Mouse (Mus musculus): ENCODE results near the gene Atg3. TPM values are rescaled to one million over a fixed set of nuclear protein-coding genes. Genes with fewer than 3 reads are reported as not detected.

Gene Atg3
- total and polyA plus RNA-seq, 3 experiments: 25.8 to 39.8 TPM; not detected in 1

DNA sequence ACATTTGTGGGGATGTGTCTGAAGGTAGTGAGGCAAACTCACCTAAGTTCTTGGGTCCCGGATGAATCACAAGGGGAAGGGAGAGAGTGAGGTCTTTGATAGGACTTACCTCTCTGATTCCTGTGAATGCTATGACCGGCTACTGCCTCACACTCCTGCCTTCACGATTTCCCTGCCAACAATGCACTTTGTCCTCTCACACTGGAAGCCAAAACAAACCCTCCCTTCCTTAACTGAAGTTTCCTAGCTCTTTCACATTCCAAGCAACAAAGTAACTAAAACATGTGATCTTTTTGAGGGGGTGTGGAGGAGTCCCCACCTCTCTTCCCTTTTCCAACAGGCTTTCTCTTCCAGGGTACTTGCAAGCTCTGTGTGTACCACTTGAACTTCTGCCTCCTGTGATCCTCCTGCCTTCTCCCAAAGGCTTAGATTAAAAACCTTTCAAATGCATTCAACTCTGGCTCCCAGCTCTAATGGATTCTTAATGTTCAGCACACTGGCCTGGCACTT, 3.8 kb upstream of the Atg3 start:
- Histone ChIP-seq H3K36me3 (ENCODE audit: control insufficient read depth in 1 of 2, insufficient read depth in 2 of 2, low read length in 2 of 2) (peaks cover 0 to 8% of the 10 kb centered on the region in 2 experiments; a peak in 2 of 4 replicates), H3K79me2 (ENCODE audit: control insufficient read depth, insufficient read depth, low read length, poor library complexity) (peaks cover 15% of the 10 kb centered on the region), H3K4me1 (ENCODE audit: control insufficient read depth in 1 of 2, insufficient read depth in 2 of 2, low read length in 2 of 2) (peaks cover 0 to 9% of the 10 kb centered on the region in 2 experiments; a peak in 2 of 4 replicates), H3K9me3 (replicated peaks; ENCODE audit: insufficient read depth, low read length) (no peaks in the 10 kb centered on the region), H3K9ac (ENCODE audit: control insufficient read depth, low read depth, low read length, poor library complexity, severe bottlenecking) (no peak overlapping the region), H3K27ac (ENCODE audit: control insufficient read depth, low read depth, low read length) (no peak overlapping the region), H3K27me3 (ENCODE audit: control insufficient read depth in 1 of 2, insufficient read depth in 2 of 2, low read length in 2 of 2) (no peaks in the 10 kb centered on the region), H3K4me3 (ENCODE audit: control insufficient read depth in 1 of 2, insufficient read depth in 1 of 2, low read depth in 2 of 2, low read length in 2 of 2) (no peak overlapping the region)
- no peak for DNase-seq (ENCODE audit: low read depth, low spot score)
- TF ChIP-seq MYC (IDR thresholded peaks at IDR 0.05; ENCODE audit: low read depth, low read length) (no peak), MXI1 (IDR thresholded peaks at IDR 0.05; ENCODE audit: low read depth, low read length) (no peak), JUND (IDR thresholded peaks at IDR 0.05; ENCODE audit: low read depth, low read length) (no peak), E2F4 (IDR thresholded peaks at IDR 0.05; ENCODE audit: borderline replicate concordance, low read depth, low read length) (no peak), BHLHE40 (IDR thresholded peaks at IDR 0.05; ENCODE audit: borderline replicate concordance, low read depth, low read length) (no peak), CHD1 (IDR thresholded peaks at IDR 0.05; ENCODE audit: low read depth, low read length) (no peak), MYB (IDR thresholded peaks at IDR 0.05; ENCODE audit: low read depth, low read length) (no peak), MEF2A (IDR thresholded peaks at IDR 0.05; ENCODE audit: extremely low read depth, insufficient replicate concordance, low read depth, low read length, poor library complexity, severe bottlenecking) (no peak)

DNA sequence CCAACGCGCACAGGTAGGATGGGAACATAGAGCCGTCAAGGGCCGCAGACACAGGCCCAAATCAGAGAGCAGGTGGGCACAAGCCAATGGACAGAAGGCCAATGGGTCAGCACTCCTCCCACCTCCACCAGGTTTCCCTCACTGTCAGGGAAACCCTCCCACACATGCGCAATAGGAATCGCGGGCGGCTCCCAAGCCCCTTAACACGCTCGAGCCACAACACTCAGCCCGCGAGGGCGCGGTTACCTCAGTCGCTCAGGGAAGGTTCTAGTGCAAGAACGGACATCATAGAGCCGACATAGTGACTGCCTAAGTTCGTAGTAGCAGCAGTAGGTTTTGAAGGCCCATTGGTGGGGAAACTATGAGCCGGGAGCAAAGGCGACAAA, 456 bp upstream of the Atg3 start:
- H3K4me3 ChIP-seq (ENCODE audit: control insufficient read depth in 1 of 2, insufficient read depth in 1 of 2, low read depth in 2 of 2, low read length in 2 of 2): peak overlapping the region; percentile 79 to 89
- H3K9ac ChIP-seq (ENCODE audit: control insufficient read depth, low read depth, low read length, poor library complexity, severe bottlenecking): peak overlapping the region; percentile 90
- peaks cover 24% of the 10 kb centered on the region for H3K79me2 ChIP-seq (ENCODE audit: control insufficient read depth, insufficient read depth, low read length, poor library complexity)
- peaks cover 2 to 13% of the 10 kb centered on the region in 2 experiments for H3K4me1 ChIP-seq (ENCODE audit: control insufficient read depth in 1 of 2, insufficient read depth in 2 of 2, low read length in 2 of 2)
- TF ChIP-seq ZC3H11A (IDR thresholded peaks at IDR 0.05; ENCODE audit: low read depth, low read length) (no peak), ZKSCAN1 (IDR thresholded peaks at IDR 0.05; ENCODE audit: low read depth, low read length) (no peak), MXI1 (IDR thresholded peaks at IDR 0.05; ENCODE audit: low read depth, low read length) (no peak; the same call in 1 of the 2 replicates), POLR2A (IDR thresholded peaks at IDR 0.05; ENCODE audit: control insufficient read depth in 1 of 2, insufficient read depth in 1 of 2, low read depth in 1 of 2, low read length in 2 of 2, poor library complexity in 1 of 2) (0 out of 4 replicates have a peak, but pooled peaks of 1 of the 2 experiments have one; percentile 9), SMC3 (IDR thresholded peaks at IDR 0.05; ENCODE audit: low read depth, low read length) (no peak), USF1 (IDR thresholded peaks at IDR 0.05; ENCODE audit: low read depth, low read length) (no peak), TCF12 (IDR thresholded peaks at IDR 0.05; ENCODE audit: low read depth, low read length) (no peak), NRF1 (IDR thresholded peaks at IDR 0.05; ENCODE audit: insufficient read depth, low read depth, low read length, poor library complexity, severe bottlenecking) (peak; percentile 67)
- H3K9me3 ChIP-seq (replicated peaks; ENCODE audit: insufficient read depth, low read length): no peaks in the 10 kb centered on the region
- H3K27me3 ChIP-seq (ENCODE audit: control insufficient read depth in 1 of 2, insufficient read depth in 2 of 2, low read length in 2 of 2): no peaks in the 10 kb centered on the region
- DNase-seq (ENCODE audit: low read depth, low spot score): peak; percentile 83
- H3K36me3 ChIP-seq (ENCODE audit: control insufficient read depth in 1 of 2, insufficient read depth in 2 of 2, low read length in 2 of 2): peaks cover 0 to 16% of the 10 kb centered on the region in 2 experiments; a peak in 2 of 4 replicates
- H3K27ac ChIP-seq (ENCODE audit: control insufficient read depth, low read depth, low read length): peak overlapping the region; percentile 93
